Mouse (Mus musculus) layer of hippocampus, postnatal 36 days (tissue): ENCODE data around the gene Olfr205. TPM values are rescaled to one million over a fixed set of nuclear protein-coding genes. Genes with fewer than 3 reads are reported as not detected.
"Not testable (repeated sequence)": the region's sequence is repeated elsewhere in the genome, so short reads cannot be mapped to it uniquely, and the experiment has no call there.

Experiments used
- DNase-seq, 2 experiments: peaks; one replicate each; pipeline ENCODE4 v3.0.0; 2022
- total RNA-seq, 2 experiments: library from RNA; stranded (reverse); gene quantifications; 2 replicates each; pipeline ENCODE4 v1.2.3; 2021

Gene Olfr205
- not detected for total RNA-seq

DNA sequence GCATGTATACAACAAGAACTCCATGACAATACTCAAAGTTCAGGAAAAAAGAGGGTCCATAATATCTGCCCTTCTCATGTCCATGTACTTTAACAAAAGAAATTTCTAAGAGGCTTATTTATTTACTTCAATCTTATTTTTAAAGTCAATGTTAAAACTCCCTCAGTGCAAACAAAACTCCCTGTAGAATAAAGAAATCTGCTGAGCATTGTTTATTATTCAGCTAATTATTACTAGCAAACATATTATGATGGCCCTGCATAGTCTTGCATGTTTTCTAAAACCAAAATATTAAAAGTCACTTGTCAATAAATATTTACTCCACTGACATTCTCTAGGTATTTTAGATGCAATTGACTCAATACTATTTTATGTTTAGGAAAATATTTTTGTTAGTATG is at the start of gene Olfr205:
Olfr205 (minus strand) TSS at position 101 of the 400 bp plus-strand sequence.
- DNase-seq = no peak

DNA sequence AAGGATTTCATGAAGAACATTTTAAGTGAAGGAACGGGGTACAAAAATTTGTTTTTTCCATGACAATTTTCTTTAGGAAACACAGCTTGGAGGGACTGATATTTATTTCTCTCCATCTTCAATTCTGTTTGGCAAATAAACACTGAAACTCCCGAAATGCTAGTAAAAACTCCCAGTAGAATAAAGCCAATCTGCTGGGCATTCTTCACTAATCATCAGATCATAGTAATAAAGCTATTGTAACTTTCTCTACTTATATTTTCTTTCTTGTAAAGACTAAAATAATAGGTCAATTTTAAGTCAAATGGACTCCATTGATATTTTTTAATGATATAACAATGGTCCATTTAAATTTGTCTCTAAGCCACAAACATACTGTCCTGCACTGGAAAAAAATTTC is 33.0 kb upstream of the Olfr205 start, which contains the start of gene Olfr209:
Olfr209 (minus strand) TSS at position 101 of the 400 bp plus-strand sequence.
- DNase-seq = no peak

DNA sequence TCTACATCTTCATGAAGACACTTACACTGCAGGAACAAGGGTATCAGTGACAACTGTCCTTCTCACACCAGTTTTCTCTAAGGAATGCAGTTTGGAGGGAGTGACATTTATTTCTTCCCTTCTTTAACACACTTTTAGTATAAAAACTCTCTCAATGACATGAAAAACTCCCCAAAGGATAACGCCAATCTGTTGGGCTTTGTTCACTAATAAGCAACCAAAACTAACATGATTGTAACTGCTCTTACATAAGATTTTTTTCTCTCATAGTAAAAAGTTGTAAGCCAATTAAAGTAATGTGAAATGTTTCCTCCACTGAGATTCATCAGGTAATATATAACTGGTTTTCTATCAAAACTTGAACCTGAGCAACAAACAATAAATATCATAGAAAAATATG is 18.2 kb upstream of the Olfr205 start, which contains the start of gene Olfr206:
Olfr206 (minus strand) TSS at position 101 of the 400 bp plus-strand sequence.
- no peak for DNase-seq

DNA sequence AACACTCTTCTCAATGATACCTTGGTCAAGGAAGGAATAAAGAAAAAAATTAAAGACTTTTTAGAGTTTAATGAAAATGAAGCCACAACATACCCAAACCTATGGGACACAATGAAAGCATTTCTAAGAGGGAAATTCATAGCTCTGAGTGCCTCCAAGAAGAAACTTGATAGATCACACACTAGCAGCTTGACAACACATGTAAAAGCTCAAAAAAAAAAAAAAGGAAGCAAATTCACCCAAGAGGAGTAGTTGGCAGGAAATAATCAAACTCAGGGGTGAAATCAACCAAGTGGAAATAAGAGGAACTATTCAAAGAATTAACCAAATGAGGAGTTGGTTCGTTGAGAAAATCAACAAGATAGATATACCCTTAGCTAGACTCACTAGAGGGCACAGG is 7.7 kb downstream of the Olfr205 start:
- DNase-seq = not testable (repeated sequence)

DNA sequence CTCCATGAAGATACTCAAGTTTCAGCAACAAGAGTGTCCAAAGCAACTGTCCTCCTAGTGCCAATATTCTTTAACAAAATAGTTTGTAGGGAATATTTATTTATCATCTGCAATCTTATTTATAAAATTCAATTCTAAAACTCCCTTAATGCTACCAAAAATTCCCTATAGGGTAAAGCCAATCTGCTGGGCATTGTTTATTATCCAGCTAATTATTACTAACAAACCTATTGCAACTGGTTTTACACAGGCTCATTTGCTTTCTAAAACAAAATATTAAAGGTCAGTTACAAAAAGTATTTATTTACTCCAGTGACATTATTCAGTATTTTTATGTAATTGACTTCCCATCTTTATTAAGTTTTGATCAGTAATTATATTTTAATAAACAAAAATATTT is 12.8 kb downstream of the Olfr205 start, which contains the start of gene Olfr204:
Olfr204 (minus strand) TSS at position 101 of the 400 bp plus-strand sequence.
- DNase-seq = no peak

DNA sequence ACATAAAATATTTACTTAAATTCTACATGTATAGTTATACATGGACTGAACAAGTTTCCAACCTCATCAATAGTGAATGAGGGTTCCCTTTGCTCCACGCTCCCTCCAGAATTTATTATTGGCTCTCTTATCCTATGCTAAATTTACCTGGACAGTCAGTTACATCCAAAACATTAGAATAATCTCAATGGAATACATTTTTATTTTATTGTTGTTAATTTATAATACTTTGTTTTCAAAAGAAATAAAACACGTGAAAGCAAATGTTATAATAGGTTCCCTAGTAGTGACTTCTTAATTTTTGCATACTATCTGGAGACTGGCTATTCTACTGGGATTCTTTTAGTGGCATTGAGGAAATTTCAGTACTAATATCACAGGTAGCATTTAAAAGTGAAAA is 32.4 kb downstream of the Olfr205 start, which contains the start of gene Olfr203:
Olfr203 (plus strand) TSS at position 301 of the 400 bp plus-strand sequence.
- no peak for DNase-seq

DNA sequence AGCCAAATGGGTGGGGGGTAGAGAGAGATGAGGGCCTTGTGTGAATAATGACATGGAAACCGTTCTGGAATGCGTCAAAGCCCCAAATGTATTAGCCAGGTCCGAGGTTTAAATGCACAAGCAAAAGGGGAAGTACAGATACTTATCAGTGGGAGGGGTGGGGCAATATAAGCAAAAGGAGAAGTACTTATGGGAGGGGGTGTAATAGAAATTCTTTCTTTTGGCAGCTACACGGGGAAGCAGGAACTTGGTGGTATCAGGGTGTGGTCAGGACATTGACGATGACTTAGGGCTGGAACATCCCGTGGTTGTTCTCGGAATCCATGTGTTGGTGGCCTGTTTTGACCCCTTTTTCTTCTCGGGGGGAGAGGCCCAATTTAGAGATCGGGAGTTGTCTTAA is 43.4 kb downstream of the Olfr205 start:
- not testable (repeated sequence) for DNase-seq

DNA sequence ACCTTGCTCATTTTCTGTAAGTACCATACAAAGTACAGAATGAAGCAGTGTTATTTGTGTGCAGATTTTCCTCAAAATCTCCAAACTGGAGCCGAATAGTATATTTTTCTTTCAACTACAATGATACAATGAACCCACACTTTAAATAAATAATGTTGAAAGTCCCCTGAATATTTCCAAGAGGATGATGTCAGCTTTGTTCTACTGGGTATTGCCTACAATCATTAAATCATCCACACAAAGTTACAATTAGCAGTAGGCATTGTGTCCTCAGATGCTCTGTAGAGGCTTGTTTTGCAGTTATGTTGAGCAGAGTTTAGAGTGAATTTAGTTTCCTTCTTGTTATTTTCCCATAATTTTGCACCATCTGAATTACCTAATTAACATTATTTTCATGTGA is 44.2 kb downstream of the Olfr205 start, which contains the start of gene Olfr202:
Olfr202 (minus strand) TSS at position 101 of the 400 bp plus-strand sequence.
- DNase-seq = no peak

DNA sequence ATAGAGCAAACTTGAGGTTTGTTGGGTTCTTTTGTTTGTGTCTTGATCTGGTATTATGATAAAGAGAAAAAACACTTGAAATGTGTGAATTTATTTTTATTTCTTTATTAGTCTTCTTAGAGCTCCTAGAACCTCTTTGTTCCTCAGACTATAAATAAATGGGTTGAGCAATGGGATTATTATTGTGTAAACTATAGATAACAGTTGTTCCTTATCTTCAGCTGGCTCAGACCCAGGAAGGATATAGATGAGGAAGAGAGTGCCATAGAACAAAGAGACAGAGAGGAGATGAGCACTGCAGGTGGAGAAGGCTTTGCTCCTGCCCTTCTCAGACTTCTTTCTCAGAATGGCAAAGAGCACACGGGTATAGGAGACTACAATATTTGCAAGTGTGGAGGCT is 47.5 kb downstream of the Olfr205 start:
- DNase-seq = no peak

DNA sequence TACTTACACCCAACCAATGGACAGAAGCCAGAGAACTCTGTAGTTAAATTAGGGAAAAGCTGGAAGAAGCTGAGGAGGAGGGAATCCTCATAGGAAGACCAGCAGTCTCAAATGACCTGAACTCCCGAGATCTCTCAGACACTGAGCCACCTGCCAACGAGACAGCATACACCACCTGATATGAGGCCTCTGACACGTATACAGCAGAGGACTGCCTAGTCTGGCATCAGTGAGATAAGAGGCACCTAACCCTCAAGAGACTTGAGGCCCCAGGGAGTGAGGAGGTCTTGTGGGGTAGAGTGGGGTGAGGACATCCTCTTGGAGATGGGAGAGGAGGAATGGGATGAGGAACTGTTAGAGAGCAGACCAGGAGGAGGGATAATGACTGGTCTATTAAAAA is 50.4 kb downstream of the Olfr205 start:
- DNase-seq = no peak

Other genes starting within 250 kb of the Olfr205 start
- not detected for gene Olfr191, start 241.3 kb downstream of the Olfr205 start, total RNA-seq
- gene Olfr193, start 219.3 kb downstream of the Olfr205 start, total RNA-seq = not detected
- gene Olfr194, start 210.1 kb downstream of the Olfr205 start, total RNA-seq = not detected
- not detected for gene Olfr195, start 184.1 kb downstream of the Olfr205 start, total RNA-seq
- not detected for gene Olfr196, start 160.7 kb downstream of the Olfr205 start, total RNA-seq
- not detected for gene Olfr198, start 127.6 kb downstream of the Olfr205 start, total RNA-seq
- gene Olfr199, start 111.4 kb downstream of the Olfr205 start, total RNA-seq = not detected
- gene Olfr201, start 58.5 kb downstream of the Olfr205 start, total RNA-seq = not detected
- not detected for gene Olfr202, start 44.3 kb downstream of the Olfr205 start, total RNA-seq
- not detected for gene Olfr203, start 32.3 kb downstream of the Olfr205 start, total RNA-seq
- gene Olfr204, start 12.9 kb downstream of the Olfr205 start, total RNA-seq = under 1 TPM; 0.05 to 0.08 TPM
- gene Olfr206, start 18.1 kb upstream of the Olfr205 start, total RNA-seq = not detected
- gene Olfr209, start 32.9 kb upstream of the Olfr205 start, total RNA-seq = not detected
- gene Gabrr3, start 76.2 kb upstream of the Olfr205 start, total RNA-seq = not detected
- gene Riox2, start 140.6 kb upstream of the Olfr205 start, total RNA-seq = 10 to 100 TPM; 16.8 to 17.1 TPM